Mouse (Mus musculus): ENCODE results near the gene Abcb10. TPM values are rescaled to one million over a fixed set of nuclear protein-coding genes. Genes with fewer than 3 reads are reported as not detected.
"Not testable (repeated sequence)": the region's sequence is repeated elsewhere in the genome, so short reads cannot be mapped to it uniquely, and the experiment has no call there.

Abcb10 gene
- polyA plus RNA-seq, 1 experiment = 16.2 TPM

DNA sequence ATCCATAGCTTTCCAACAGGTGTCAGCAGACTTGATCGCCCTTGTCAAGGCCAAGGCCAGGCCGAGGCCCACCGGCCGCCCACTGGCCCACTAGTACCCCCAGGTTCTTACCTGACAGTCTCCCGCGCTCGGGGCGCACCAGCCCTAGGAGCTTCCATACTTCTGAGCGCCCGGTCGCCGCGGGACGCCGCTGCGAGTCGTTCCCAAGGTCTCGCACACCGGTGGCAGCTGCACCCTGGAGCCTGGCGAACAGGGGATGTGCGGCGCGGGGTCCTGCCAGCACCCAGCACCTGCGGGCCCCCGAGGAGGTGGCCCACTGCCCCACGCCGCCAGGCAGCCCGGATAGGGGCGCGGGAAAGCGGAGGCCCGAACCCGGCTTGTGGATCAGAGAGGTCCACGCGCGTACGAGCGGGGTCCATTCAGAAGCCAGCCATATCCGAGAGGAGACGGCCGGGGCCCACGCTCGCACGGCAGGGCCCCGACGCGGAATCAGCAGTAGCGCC, 580 bp downstream of the Abcb10 start:
- peak overlapping the region; percentile 40; the same call in 1 of the 2 replicates for H3K27ac ChIP-seq (ENCODE audit: insufficient read depth, low read length)
- 0 out of 2 replicates have a peak, but pooled peaks cover 4% of the 10 kb centered on the region for H3K4me1 ChIP-seq (ENCODE audit: control insufficient read depth, insufficient read depth, low read length)
- peak overlapping the region; percentile 91 for H3K4me3 ChIP-seq (ENCODE audit: insufficient read depth, low read length)
- TF ChIP-seq CTCF (IDR thresholded peaks at IDR 0.05; ENCODE audit: borderline replicate concordance, insufficient read depth, low read length) (no peak), POLR2A (IDR thresholded peaks at IDR 0.05; ENCODE audit: low read depth, low read length) (no peak; the same call in 1 of the 2 replicates)

DNA sequence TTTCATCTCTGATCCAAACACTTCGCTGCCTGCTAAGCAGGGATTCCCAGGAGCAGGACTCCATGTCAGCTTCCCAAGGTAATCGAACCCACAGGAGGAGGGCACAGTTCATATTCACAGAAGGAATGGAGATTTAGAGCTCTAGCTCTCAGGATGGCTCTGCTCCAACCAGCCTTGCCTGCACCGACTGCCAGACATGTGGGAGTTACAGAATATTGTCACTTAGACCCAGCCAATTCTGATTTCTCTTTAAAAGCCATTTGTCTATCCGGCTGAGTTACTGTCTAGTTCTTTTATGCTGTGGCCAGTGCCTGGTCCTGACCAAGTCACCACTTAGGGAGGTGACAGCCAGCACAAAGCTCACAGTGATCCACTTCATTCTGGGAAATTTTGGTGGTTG, 1.2 kb downstream of the Abcb10 start:
- Histone ChIP-seq H3K4me3 (ENCODE audit: insufficient read depth, low read length) (peak overlapping the region; percentile 22), H3K27ac (ENCODE audit: insufficient read depth, low read length) (no peak overlapping the region), H3K4me1 (ENCODE audit: control insufficient read depth, insufficient read depth, low read length) (0 out of 2 replicates have a peak, but pooled peaks cover 4% of the 10 kb centered on the region)
- TF ChIP-seq CTCF (IDR thresholded peaks at IDR 0.05; ENCODE audit: borderline replicate concordance, insufficient read depth, low read length) (no peak), POLR2A (IDR thresholded peaks at IDR 0.05; ENCODE audit: low read depth, low read length) (no peak)

DNA sequence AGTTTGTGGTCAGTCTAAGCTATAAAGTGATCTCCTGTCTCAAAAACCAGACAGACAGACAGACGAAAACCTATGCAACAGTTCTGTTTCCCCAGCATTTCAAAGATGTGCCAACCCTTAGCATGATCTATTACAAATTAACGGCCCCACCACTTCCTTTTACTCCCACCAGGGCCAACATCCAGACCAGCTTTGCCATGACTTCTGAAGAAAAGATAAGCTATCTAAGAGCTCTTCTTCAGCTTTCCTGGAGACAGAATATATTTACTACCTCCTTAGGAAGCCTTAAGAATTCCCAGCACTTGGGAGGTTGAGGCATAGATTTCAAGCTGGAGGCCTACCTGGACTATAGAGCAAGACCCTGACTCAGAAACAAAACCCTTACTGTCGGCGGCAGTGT, 2.7 kb downstream of the Abcb10 start:
- Histone ChIP-seq H3K4me1 (ENCODE audit: control insufficient read depth, insufficient read depth, low read length) (0 out of 2 replicates have a peak, but pooled peaks cover 4% of the 10 kb centered on the region), H3K27ac (ENCODE audit: insufficient read depth, low read length) (no peak overlapping the region), H3K4me3 (ENCODE audit: insufficient read depth, low read length) (no peak overlapping the region)
- TF ChIP-seq POLR2A (IDR thresholded peaks at IDR 0.05; ENCODE audit: low read depth, low read length) (no peak), CTCF (IDR thresholded peaks at IDR 0.05; ENCODE audit: borderline replicate concordance, insufficient read depth, low read length) (no peak)

DNA sequence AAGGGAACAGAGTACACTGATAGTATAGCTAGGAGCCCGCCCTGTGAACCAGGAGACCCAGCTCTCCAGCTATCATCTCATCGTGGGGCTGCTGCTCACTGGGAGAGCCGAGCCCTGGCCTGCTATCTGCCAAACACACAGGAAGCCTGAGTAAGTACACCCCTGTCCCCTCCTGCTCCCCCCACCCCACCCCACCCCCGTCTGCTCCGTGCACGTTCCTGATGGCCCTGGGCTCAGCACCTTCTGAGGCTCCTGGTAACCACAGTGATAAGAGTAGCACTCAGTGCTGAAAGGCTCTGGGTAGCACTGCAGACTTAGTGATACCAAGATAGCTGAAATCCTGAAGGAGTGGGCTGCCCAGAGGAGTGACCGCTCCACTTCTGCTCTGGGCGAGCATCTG, 4.0 kb downstream of the Abcb10 start:
- no peak overlapping the region for H3K4me3 ChIP-seq (ENCODE audit: insufficient read depth, low read length)
- H3K27ac ChIP-seq (ENCODE audit: insufficient read depth, low read length) = no peak overlapping the region
- H3K4me1 ChIP-seq (ENCODE audit: control insufficient read depth, insufficient read depth, low read length) = 0 out of 2 replicates have a peak, but pooled peaks cover 4% of the 10 kb centered on the region
- TF ChIP-seq CTCF (IDR thresholded peaks at IDR 0.05; ENCODE audit: borderline replicate concordance, insufficient read depth, low read length) = no peak
- TF ChIP-seq POLR2A (IDR thresholded peaks at IDR 0.05; ENCODE audit: low read depth, low read length) = no peak

DNA sequence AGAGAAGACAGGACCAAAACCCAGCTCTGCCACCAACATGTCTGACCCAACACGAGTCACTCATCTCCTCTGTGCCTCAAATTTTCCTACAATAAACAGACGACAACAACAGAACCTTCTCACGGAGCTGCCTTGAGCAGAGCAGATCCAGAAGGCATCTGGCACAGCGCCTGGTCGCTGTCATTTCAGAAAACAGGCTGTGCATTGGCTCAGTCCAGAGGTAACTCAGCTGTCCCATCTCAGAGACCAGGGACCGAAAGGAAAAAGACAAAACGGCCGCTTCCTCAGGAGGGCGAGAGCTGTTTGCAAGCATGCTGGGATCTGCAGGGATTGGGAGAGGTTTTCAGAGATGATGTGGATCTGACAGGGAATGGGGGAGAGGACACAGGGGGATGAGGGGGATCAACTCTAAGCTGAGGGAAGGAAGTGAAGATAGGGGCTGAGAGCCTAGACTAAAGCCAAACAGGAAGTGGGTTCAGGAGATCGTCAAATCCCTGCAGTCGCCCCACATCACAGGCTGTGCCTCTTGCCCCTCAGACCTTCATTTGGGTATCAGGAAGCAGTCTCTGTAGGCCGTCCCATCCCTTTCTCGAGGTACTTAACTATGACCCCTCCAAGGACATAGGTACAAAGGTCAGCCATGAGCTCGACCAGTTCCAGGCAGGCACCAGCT, 4.6 kb downstream of the Abcb10 start:
- Histone ChIP-seq H3K4me1 (ENCODE audit: control insufficient read depth, insufficient read depth, low read length) (0 out of 2 replicates have a peak, but pooled peaks cover 4% of the 10 kb centered on the region), H3K4me3 (ENCODE audit: insufficient read depth, low read length) (no peak overlapping the region), H3K27ac (ENCODE audit: insufficient read depth, low read length) (no peak overlapping the region)
- TF ChIP-seq CTCF (IDR thresholded peaks at IDR 0.05; ENCODE audit: borderline replicate concordance, insufficient read depth, low read length) (no peak), POLR2A (IDR thresholded peaks at IDR 0.05; ENCODE audit: low read depth, low read length) (no peak)

DNA sequence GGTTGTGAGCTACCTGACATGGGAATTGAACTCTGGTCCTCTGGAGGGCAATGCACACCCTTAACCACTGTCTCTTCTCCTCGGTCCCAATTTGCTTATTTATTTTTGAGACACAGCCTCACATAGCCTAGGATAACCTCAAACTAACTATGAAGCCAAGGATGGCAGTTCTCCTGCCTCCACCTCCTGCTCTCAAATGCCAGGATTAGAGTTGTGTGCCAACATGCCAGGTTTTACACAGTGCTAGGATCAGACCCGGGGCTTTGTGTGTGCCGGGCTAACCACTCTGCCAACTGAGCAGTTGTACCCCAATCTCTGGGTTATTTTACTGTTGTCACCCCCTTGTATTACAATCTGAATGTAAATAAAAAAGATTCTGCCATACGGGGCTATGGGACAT, 5.4 kb downstream of the Abcb10 start:
- no peak overlapping the region for H3K27ac ChIP-seq (ENCODE audit: insufficient read depth, low read length)
- TF ChIP-seq POLR2A (IDR thresholded peaks at IDR 0.05; ENCODE audit: low read depth, low read length) = no peak
- TF ChIP-seq CTCF (IDR thresholded peaks at IDR 0.05; ENCODE audit: borderline replicate concordance, insufficient read depth, low read length) = no peak
- H3K4me1 ChIP-seq (ENCODE audit: control insufficient read depth, insufficient read depth, low read length) = 0 out of 2 replicates have a peak, but pooled peaks cover 4% of the 10 kb centered on the region
- H3K4me3 ChIP-seq (ENCODE audit: insufficient read depth, low read length) = no peak overlapping the region

DNA sequence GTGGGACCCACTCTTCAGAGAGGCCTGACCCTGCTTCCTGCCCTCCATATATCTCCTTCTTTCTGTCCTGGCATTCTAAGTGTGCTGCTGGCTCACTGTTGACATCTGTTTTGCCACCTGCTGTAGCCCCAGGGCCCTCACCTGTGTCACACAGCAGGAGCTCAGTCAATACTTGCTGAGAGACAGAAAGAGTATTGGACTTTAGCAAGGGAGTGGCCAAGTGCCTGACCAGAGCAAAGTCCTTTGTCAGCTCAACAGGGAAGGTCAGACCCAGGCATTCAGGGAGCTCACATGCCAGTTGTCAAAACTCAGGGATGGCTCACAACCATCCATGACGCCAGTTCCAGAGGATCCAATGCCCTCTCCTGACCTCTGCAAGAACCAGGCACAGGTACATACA, 9.4 kb downstream of the Abcb10 start:
- no peak overlapping the region for H3K27ac ChIP-seq (ENCODE audit: insufficient read depth, low read length)
- TF ChIP-seq POLR2A (IDR thresholded peaks at IDR 0.05; ENCODE audit: low read depth, low read length) = no peak
- TF ChIP-seq CTCF (IDR thresholded peaks at IDR 0.05; ENCODE audit: borderline replicate concordance, insufficient read depth, low read length) = no peak

DNA sequence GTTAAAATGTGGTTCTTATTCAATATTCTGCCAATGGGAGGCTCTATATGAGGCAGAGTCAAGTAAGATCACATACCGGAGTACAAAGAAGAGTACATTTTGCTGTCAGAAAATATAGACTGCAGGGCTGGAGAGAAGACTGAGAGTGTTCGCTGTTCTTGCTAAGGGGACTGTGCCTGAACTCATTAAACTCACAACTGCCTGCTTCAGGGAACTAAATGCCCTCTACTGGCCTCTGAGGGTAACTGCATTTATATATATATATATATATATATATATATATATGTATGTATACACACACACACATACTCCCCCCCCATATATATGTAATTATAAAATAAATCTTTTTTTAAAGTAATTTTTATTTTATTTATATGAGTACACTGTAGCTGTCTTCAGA, 16.0 kb downstream of the Abcb10 start:
- no peak overlapping the region for H3K27ac ChIP-seq (ENCODE audit: insufficient read depth, low read length)
- H3K4me3 ChIP-seq (ENCODE audit: insufficient read depth, low read length) = no peak overlapping the region
- no peaks in the 10 kb centered on the region for H3K4me1 ChIP-seq (ENCODE audit: control insufficient read depth, insufficient read depth, low read length)
- TF ChIP-seq POLR2A (IDR thresholded peaks at IDR 0.05; ENCODE audit: low read depth, low read length) (no peak), CTCF (IDR thresholded peaks at IDR 0.05; ENCODE audit: borderline replicate concordance, insufficient read depth, low read length) (no peak)

More for the DNA sequence above, 9.4 kb downstream of the Abcb10 start:
- Histone ChIP-seq H3K4me1 (ENCODE audit: control insufficient read depth, insufficient read depth, low read length) (0 out of 2 replicates have a peak, but pooled peaks cover under 1% of the 10 kb centered on the region), H3K4me3 (ENCODE audit: insufficient read depth, low read length) (no peak overlapping the region)

DNA sequence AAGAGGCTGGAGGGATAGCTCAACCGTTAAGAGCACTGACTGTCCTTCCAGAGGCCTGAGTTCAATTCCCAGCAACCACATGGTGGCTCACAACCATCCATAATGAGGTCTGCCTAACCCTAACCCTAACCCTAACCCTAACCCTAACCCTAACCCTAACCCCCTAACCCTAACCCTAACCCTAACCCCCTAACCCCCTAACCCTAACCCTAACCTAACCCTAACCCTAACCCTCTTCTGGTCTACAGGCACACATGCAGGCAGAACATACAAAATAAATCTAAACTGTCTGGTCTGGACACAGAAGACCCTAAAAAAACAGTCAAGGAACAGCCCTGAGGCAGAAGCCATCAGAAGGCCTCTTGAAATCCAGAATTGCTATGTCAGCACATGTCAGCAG, 21.6 kb downstream of the Abcb10 start:
- TF ChIP-seq POLR2A (IDR thresholded peaks at IDR 0.05; ENCODE audit: low read depth, low read length) (no peak), CTCF (IDR thresholded peaks at IDR 0.05; ENCODE audit: borderline replicate concordance, insufficient read depth, low read length) (no peak)
- Histone ChIP-seq H3K27ac (ENCODE audit: insufficient read depth, low read length) (no peak overlapping the region), H3K4me3 (ENCODE audit: insufficient read depth, low read length) (no peak overlapping the region), H3K4me1 (ENCODE audit: control insufficient read depth, insufficient read depth, low read length) (no peaks in the 10 kb centered on the region)

DNA sequence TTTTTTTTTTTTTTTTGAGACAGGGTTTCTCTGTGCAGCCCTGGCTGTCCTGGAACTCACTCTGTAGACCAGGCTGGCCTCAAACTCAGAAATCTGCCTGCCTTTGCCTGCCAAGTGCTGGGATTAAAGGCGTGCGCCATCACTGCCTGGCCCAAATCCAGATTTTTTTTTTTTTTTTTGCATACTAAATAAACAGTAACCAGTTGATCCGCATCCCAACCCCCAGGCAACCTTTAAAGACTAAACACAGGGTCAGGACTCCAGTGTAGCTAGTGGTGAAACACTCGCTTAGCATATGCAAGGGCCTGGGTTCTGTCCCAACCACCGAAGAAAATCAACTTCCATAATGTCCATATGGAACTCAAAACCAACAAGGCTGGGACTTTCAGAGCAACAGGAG, 22.4 kb downstream of the Abcb10 start:
- not testable (repeated sequence) for H3K27ac ChIP-seq (ENCODE audit: insufficient read depth, low read length); H3K4me1 ChIP-seq (ENCODE audit: control insufficient read depth, insufficient read depth, low read length); H3K4me3 ChIP-seq (ENCODE audit: insufficient read depth, low read length)
